Mouse (Mus musculus) heart, adult 9 months (tissue): Measurements from ENCODE around the gene Nup214.
"Not testable (repeated sequence)": the region's sequence is repeated elsewhere in the genome, so short reads cannot be mapped to it uniquely, and the experiment has no call there.

Source experiments
- DNase-seq, 2 experiments: peaks; one replicate each; pipeline ENCODE4 v3.0.0; 2022; ENCODE audit warnings: low spot score in 2 of 2

Nup214 gene

GRCm38 (mm10) chr2:31964191-31964590 lies 10.0 kb upstream of the Nup214 start:
- no peak for DNase-seq

- DNase-seq = no peak
Observed at GRCm38 (mm10) chr2:31965110-31965509, 9.1 kb upstream of the Nup214 start.

- DNase-seq = no peak
Observed at GRCm38 (mm10) chr2:31966801-31967200, 7.4 kb upstream of the Nup214 start.

- no peak for DNase-seq
Observed at GRCm38 (mm10) chr2:31972589-31972988, 1.6 kb upstream of the Nup214 start.

- DNase-seq = no peak
Observed at GRCm38 (mm10) chr2:31974809-31975371, 654 bp downstream of the Nup214 start.

GRCm38 (mm10) chr2:31987774-31988173 lies 13.5 kb downstream of the Nup214 start:
- no peak for DNase-seq

GRCm38 (mm10) chr2:31990961-31991360 lies 16.7 kb downstream of the Nup214 start:
- no peak for DNase-seq

- peak in 1 of 2 experiments; percentile 11 for DNase-seq
Observed at GRCm38 (mm10) chr2:31994896-31995295, 20.7 kb downstream of the Nup214 start.

GRCm38 (mm10) chr2:31996060-31996459 lies 21.8 kb downstream of the Nup214 start:
- DNase-seq = no peak

- DNase-seq = no peak
Observed at GRCm38 (mm10) chr2:31997539-31997938, 23.3 kb downstream of the Nup214 start.

GRCm38 (mm10) chr2:31998443-31998842 lies 24.2 kb downstream of the Nup214 start:
- no peak for DNase-seq

- DNase-seq = no peak
Observed at GRCm38 (mm10) chr2:32008311-32008710, 34.1 kb downstream of the Nup214 start.

GRCm38 (mm10) chr2:32008716-32009115 lies 34.5 kb downstream of the Nup214 start:
- DNase-seq = no peak

- no peak for DNase-seq
Observed at GRCm38 (mm10) chr2:32019704-32020103, 45.5 kb downstream of the Nup214 start.

GRCm38 (mm10) chr2:32020229-32020628 lies 46.0 kb downstream of the Nup214 start:
- no peak for DNase-seq

GRCm38 (mm10) chr2:32024372-32024771 lies 50.1 kb downstream of the Nup214 start:
- no peak for DNase-seq

- DNase-seq = no peak
Observed at GRCm38 (mm10) chr2:32029636-32030035, 55.4 kb downstream of the Nup214 start.

GRCm38 (mm10) chr2:32033436-32033835 lies 59.2 kb downstream of the Nup214 start:
- DNase-seq = peak; percentile 36 to 46

GRCm38 (mm10) chr2:32034206-32034605 lies 60.0 kb downstream of the Nup214 start:
- no peak for DNase-seq

GRCm38 (mm10) chr2:32037279-32037858 lies 63.1 kb downstream of the Nup214 start:
- no peak for DNase-seq

GRCm38 (mm10) chr2:32038661-32039081 lies 64.4 kb downstream of the Nup214 start:
- peak; percentile 29 to 51 for DNase-seq

GRCm38 (mm10) chr2:32040646-32041045 lies 66.4 kb downstream of the Nup214 start:
- not testable (repeated sequence) for DNase-seq

- no peak for DNase-seq
Observed at GRCm38 (mm10) chr2:32041087-32041486, 66.9 kb downstream of the Nup214 start.

- no peak for DNase-seq
Observed at GRCm38 (mm10) chr2:32043836-32044235, 69.6 kb downstream of the Nup214 start.
